Mouse (Mus musculus) adrenal gland, adult 18-20 months (tissue): ENCODE data around the gene Xxylt1. TPM values are rescaled to one million over a fixed set of nuclear protein-coding genes. Genes with fewer than 3 reads are reported as not detected.
A peak's percentile ranks its signal among the peaks of the same experiment; 100 is the strongest.

ENCODE experiments used
- DNase-seq, 2 experiments: peaks; one replicate each; pipeline ENCODE4 v3.0.0; 2021 to 2022; ENCODE audit warnings: low spot score in 2 of 2
- total RNA-seq, 2 experiments: library from RNA; stranded (reverse); gene quantifications; 1 replicate in 1 of 2; 2 replicates in 1 of 2; pipeline ENCODE4 v1.2.3; 2021

Xxylt1 gene
- total RNA-seq, 2 experiments from 2014 or later, result 8.4 to 15.2 TPM

- DNase-seq, result no peak
Observed at GRCm38 (mm10) chr16:30994296-30994695, 86.9 kb downstream of the Xxylt1 start.

DNA sequence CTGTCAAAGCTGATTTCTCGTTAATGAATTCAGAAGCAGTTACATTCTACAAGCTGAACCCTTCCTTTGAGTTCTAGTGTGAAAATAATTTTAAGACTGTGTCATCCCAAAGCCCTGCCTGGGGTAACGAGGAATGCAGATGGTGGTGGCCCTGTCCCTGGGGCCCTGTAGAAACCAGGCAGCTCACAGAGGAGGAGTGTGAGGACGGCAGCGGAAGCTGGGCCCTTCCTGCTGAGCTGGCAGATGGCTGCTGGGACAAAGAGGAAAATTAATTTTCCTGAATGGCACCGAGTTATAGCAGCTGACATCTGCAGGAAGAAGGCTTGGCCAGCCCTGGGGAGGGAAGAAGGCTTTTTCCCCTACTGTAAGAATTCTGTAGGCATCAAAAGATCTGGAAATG lies 88.7 kb downstream of the Xxylt1 start:
- DNase-seq, result no peak

DNA sequence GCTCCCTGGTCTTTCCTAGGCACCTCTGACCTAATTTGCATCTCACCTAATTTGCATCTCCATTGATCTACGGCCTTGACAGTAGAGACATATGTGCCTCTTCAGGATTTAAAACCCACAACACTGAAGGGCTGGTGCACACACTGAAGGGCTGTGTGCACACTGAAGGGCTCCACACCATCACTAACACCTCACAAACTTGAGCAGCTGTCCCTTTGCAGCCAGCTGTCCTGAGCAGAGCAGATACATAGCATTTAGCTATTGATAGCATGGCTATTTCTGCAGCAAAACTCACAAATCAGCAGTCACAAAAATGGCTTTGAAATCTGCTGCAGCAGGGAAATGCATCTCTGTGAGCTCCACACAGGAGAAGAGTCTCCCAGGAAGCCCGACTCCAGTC lies 90.6 kb downstream of the Xxylt1 start:
- no peak for DNase-seq

DNA sequence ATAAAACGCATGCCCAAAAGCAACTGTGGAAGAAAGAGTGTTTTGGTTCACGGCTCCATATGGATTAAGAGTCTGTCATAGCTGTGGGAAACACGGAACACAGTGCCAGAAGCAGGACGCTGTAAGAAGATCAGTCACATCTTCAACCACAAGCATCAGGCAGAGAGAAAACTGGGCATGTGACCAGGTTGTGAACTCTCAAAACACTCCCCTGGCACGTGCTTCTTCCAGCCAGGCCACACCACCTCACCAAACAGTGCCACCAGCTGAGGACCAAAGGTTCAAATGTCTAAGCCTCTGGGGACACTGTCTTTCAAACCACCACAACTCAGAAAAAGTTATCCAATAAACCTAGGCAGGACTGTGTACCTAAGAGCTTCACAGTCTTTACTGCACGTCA lies 93.0 kb downstream of the Xxylt1 start:
- DNase-seq, result no peak

GRCm38 (mm10) chr16:30987684-30988083 lies 93.5 kb downstream of the Xxylt1 start:
- DNase-seq, result no peak

DNA sequence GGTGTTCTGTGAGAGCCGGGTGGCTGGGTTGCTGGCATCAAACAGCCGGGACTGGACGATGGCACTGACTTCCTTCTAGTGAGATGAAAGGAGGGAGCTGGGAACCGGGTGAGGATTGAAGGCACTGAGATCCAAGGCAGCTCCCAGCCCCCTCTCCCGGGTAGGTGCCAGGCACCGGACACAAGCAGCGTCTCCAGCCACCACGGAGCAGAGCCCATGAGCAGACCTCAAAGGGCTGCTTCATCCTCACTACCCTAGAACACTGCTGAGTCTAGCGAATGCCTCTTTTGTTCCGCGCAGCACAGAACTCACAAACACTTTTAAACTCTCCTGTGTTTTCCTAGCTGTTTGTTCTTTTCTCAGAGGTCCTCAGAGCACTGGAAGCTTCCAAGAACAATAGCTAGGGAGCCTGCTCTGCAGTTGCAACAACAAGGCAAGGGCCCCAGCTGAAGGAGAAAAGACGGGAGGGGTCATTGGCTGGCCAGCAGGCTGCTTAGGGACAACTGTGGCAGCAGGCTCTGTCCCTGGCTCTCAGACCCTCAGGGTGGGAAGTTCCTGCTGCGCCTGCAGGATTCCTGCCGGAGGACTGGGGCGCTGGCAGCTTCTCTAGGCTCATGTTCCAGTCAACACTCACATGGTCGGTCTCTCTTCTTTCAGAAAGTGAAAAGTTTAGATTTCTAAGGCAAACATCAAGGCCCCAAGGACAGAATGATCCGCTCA lies 96.2 kb downstream of the Xxylt1 start:
- no peak for DNase-seq

DNA sequence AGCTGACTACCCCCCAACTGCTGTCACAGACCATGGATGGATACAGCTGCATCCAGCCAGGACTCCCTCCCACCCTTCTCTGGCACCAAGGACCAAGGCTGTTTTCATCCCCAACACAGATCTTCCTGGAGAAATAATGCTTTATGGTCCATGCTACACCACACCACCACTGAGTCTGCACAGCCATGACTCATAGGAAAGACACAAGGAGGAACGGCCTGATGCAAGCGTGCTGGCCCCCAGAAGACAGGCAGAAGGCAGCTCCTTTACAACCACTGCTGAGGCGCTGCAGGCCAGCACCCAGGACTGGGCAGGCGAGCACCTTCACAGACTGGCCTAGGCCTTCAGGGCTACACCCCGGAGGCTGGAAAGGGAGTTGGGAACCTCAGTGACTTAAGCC lies 97.1 kb downstream of the Xxylt1 start:
- DNase-seq, result no peak

DNA sequence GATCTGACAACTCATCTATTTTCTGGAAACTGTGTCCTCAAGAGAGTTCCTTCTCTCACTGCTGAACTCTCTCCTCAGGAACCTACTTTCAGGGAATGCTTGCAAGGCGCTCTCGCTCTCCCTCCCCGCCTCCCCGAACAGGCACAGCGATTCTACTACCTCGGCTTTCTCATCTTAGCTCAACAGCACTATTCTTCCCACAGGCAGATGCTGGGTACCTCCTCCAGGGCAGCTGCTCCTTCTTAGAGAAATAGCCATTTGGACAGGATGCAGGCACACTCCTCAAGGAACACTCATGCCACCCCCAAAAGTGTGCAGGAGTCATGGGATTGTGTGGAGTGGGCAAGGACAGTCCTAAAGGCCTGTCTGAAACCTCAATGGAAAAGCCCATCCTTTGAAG lies 97.5 kb downstream of the Xxylt1 start:
- DNase-seq, result no peak

DNA sequence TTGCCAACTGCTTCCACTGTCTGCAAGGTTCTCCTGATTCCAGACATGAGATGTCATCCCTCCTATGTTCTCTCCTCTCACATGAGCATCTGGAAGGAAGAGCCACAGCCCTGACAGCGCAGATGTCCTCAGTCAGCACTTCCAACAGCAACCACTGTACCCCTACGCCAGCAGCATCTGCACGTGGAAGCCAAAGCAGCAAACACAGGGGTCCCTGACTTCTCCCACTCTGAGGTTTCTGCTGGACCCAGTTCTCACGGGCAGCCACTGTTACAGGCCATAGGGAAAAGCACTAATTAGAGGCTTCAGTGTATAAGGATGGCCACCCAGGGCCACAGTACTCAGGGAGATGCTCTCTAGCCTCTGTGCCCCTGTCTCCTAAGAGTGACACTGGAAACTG lies 98.0 kb downstream of the Xxylt1 start:
- DNase-seq, result no peak

- peak in 1 of 2 experiments; percentile 54 for DNase-seq
Observed at GRCm38 (mm10) chr16:30981345-30981744, 99.9 kb downstream of the Xxylt1 start.

DNA sequence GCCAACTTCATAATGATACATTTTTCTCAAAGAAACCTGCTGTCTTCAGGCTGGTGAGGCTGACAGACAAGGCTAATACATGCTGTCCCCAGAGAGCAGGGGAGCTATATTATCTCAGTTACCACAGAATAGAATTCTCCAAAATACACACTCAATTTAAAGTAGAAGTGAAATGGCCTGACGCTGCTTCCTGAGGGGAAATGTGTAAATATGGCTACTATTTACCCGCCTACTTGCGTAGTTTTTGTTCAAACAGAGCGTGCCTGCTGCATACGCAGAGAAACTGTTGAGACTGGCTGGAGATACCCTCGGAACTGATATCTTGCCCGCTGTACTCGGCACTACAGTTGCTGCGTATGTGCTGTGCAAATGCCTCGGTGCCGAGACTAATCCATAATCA lies 101.3 kb downstream of the Xxylt1 start:
- DNase-seq, result no peak

DNA sequence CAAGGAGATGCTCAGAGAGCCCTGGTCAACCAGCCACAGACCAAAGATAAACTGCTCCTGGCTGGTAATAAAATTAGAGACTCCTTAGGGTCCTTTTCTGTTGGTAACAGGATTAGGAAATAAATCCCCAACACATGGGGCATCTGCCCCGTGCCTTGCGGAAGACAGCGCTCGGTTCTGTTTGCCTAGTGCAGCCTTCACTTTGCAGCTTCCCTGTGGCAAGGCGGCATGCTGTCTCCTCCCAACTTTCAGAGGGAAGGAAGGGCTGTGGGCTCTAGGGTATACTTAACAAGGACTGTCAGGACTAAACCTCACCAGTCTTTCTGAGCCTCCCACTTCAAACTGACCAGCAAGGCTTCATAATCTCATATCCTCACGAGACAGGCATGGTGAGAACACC lies 103.5 kb downstream of the Xxylt1 start:
- DNase-seq, result no peak

- DNase-seq, result peak; percentile 90 to 92
Observed at GRCm38 (mm10) chr16:30977186-30977585, 104.0 kb downstream of the Xxylt1 start.

- no peak for DNase-seq
Observed at GRCm38 (mm10) chr16:30974549-30974948, 106.7 kb downstream of the Xxylt1 start.

GRCm38 (mm10) chr16:30973416-30973815 lies 107.8 kb downstream of the Xxylt1 start:
- DNase-seq, result peak in 1 of 2 experiments; percentile 54

GRCm38 (mm10) chr16:30971950-30972541 lies 109.2 kb downstream of the Xxylt1 start:
- DNase-seq, result no peak

GRCm38 (mm10) chr16:30969266-30970064 lies 111.8 kb downstream of the Xxylt1 start:
- no peak for DNase-seq

GRCm38 (mm10) chr16:30968402-30969151 lies 112.7 kb downstream of the Xxylt1 start:
- no peak for DNase-seq

- DNase-seq, result no peak
Observed at GRCm38 (mm10) chr16:30966684-30967083, 114.5 kb downstream of the Xxylt1 start.

- no peak for DNase-seq
Observed at GRCm38 (mm10) chr16:30964891-30965290, 116.3 kb downstream of the Xxylt1 start.

DNA sequence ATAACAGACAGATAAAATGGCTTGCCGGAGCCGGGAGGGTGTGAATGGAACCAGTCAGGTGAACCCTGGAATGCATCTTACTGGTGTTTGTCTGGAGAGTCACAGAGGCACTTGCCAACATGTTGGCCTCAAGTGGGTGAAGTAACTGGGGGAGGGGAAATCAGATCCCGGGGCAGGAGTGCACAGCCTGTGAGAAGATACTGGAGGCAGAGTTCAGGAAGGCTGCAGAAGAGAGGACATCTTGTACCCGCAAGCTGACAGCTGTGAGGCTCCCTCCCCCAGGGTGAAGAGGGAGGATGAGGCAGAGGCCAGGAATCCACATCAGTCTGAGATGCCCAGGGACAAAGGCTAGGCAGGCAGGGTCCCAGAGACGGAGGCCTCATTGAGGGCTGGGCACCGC lies 116.8 kb downstream of the Xxylt1 start:
- no peak for DNase-seq
